Comparison of ENCODE assay signal across 21 mouse cellular contexts in genomic region chr13:43133400-43133799, GRCm38 (mm10). TPM values are rescaled to one million over a fixed set of nuclear protein-coding genes. Genes with fewer than 3 reads are reported as not detected.
DNase-seq lines count a peak whose midpoint lies in the region; ATAC-seq lines count a peak whose summit lies in the region.
"Had no signal": no experiment of that assay in that cellular context is flagged by ENCODE, and none has a peak within 500 bp of the region (broad histone marks: within the 10 kb centered on the region; RNA-seq: fewer than 3 reads in every experiment).

No protein-coding gene starts in this region.

- peak overlapping the region; percentile 96 for H3K27ac ChIP-seq in heart, embryonic 15.5 days
- H3K27ac ChIP-seq in limb, embryonic 10.5 days, result no peak overlapping the region
- H3K27ac ChIP-seq: embryonic facial prominence, embryonic 12.5 days; intestine, embryonic 15.5 days; layer of hippocampus, adult 2 months; limb, embryonic 15.5 days; liver, embryonic 14.5 days; neural tube, embryonic 15.5 days had no signal

- H3K4me3 ChIP-seq in heart, embryonic 15.5 days, result no peak overlapping the region
- H3K4me3 ChIP-seq in limb, embryonic 10.5 days, result no peak overlapping the region
- H3K4me3 ChIP-seq: embryonic facial prominence, embryonic 12.5 days; intestine, embryonic 15.5 days; layer of hippocampus, adult 2 months; limb, embryonic 15.5 days; lung, embryonic 15.5 days; midbrain, embryonic 10.5 days; neural tube, embryonic 15.5 days had no signal

- no peak overlapping the region for H3K4me2 ChIP-seq in heart, embryonic 15.5 days
- H3K4me2 ChIP-seq: embryonic facial prominence, embryonic 12.5 days; intestine, embryonic 15.5 days; limb, embryonic 15.5 days; lung, embryonic 15.5 days; neural tube, embryonic 15.5 days had no signal

- H3K36me3 ChIP-seq in heart, embryonic 15.5 days, result no peaks in the 10 kb centered on the region
- H3K36me3 ChIP-seq in limb, embryonic 10.5 days, result no peaks in the 10 kb centered on the region
- H3K36me3 ChIP-seq: embryonic facial prominence, embryonic 12.5 days; intestine, embryonic 15.5 days; limb, embryonic 15.5 days; lung, embryonic 15.5 days; midbrain, embryonic 10.5 days had no signal

- no peaks in the 10 kb centered on the region for H3K9me3 ChIP-seq in heart, embryonic 15.5 days (replicated peaks)
- H3K9me3 ChIP-seq in limb, embryonic 10.5 days (replicated peaks), result no peaks in the 10 kb centered on the region
- H3K9me3 ChIP-seq: embryonic facial prominence, embryonic 12.5 days; intestine, embryonic 15.5 days; limb, embryonic 15.5 days; lung, embryonic 15.5 days; midbrain, embryonic 10.5 days; neural tube, embryonic 15.5 days had no signal

- peak; percentile 28; the same call in 1 of the 2 replicates for ATAC-seq in heart, embryonic 15.5 days (replicated peaks; ENCODE audit: insufficient number of reproducible peaks, insufficient read depth, low FRiP score, low read depth)
- peak; percentile 58 for ATAC-seq in megakaryocyte-erythroid progenitor cell, adult 5-6 weeks (replicated peaks; ENCODE audit: low FRiP score, low TSS enrichment, poor library complexity, severe bottlenecking)
- ATAC-seq: activated CD4-positive, CD25-positive, alpha-beta regulatory T cell, adult 4 months; hindbrain, embryonic 16.5 days had no signal

- 28% methylated on average over 7 of the region's 7 CpGs for WGBS in heart, embryonic 15.5 days
- 72% methylated on average over 7 of the region's 7 CpGs for WGBS in limb, embryonic 10.5 days

- peak; percentile 51 to 67 for DNase-seq in heart, adult 18-20 months
- peak; percentile 24 to 55 for DNase-seq in heart, adult 9 months (ENCODE audit: low spot score in 2 of 2)
- DNase-seq in urinary bladder, postnatal 25 days (ENCODE audit: low spot score), result no peak
- no peak for DNase-seq in cerebellum, adult 11-12 months
- no peak for DNase-seq in limb, embryonic 10.5 days (ENCODE audit: low spot score)
- DNase-seq: adrenal gland, adult 8-10 months; cerebellum, adult 18-20 months; gastrocnemius, postnatal 25 days; thymus, adult 18-20 months had no signal

- no peak overlapping the region for H3K9ac ChIP-seq in heart, embryonic 15.5 days
- H3K9ac ChIP-seq: embryonic facial prominence, embryonic 12.5 days; intestine, embryonic 15.5 days; limb, embryonic 15.5 days; liver, embryonic 14.5 days; lung, embryonic 15.5 days; neural tube, embryonic 15.5 days had no signal

- H3K27me3 ChIP-seq in heart, embryonic 15.5 days, result no peaks in the 10 kb centered on the region
- no peaks in the 10 kb centered on the region for H3K27me3 ChIP-seq in limb, embryonic 10.5 days (ENCODE audit: low read depth, poor library complexity, severe bottlenecking)
- H3K27me3 ChIP-seq: embryonic facial prominence, embryonic 12.5 days; intestine, embryonic 15.5 days; limb, embryonic 15.5 days; lung, embryonic 15.5 days; neural tube, embryonic 15.5 days had no signal

- peaks cover 49% of the 10 kb centered on the region for H3K4me1 ChIP-seq in heart, embryonic 15.5 days (replicated peaks)
- peaks cover 23% of the 10 kb centered on the region for H3K4me1 ChIP-seq in limb, embryonic 10.5 days
- H3K4me1 ChIP-seq: midbrain, embryonic 10.5 days had no signal

RNA-seq across cellular contexts. Expression of gene Tbc1d7, which starts 37.9 kb away (rescaled TPM):
- 10 to 100 TPM; 26.7 to 34.9 TPM for total RNA-seq in heart, adult 18-20 months (2021)
- 50.1 and 54.5 TPM in 2 replicates for polyA plus RNA-seq in heart, embryonic 15.5 days (2015; fragmentation: Nextera tagmentation; extraction: Ambion mirVana)
- total RNA-seq in megakaryocyte-erythroid progenitor cell, adult 5-6 weeks (2014; fragmentation: Nextera tagmentation), result 10.7 and 21.3 TPM in 2 replicates
- 5.1 and 7.7 TPM in 2 replicates for total RNA-seq in megakaryocyte-erythroid progenitor cell, adult 5-6 weeks (2017)
- 63.5 and 67.6 TPM in 2 replicates for polyA plus RNA-seq in limb, embryonic 10.5 days (2016; fragmentation: Nextera tagmentation; extraction: Ambion mirVana)

Comparison
In these comparisons a context has a peak if more than half of its experiments do, and no peak if none do; other contexts are left out.
1. DNase-seq: peak in heart, adult 18-20 months (2 of 2) and heart, adult 9 months (2 of 2); none in urinary bladder, postnatal 25 days (single experiment), cerebellum, adult 11-12 months (single experiment) and limb, embryonic 10.5 days (single experiment).